Mouse (Mus musculus): ENCODE measurements around the gene Eps15.

GRCm38 (mm10) chr4:109434256-109434655, 154.2 kb downstream of the Eps15 start:
- TF ChIP-seq CTCF (IDR thresholded peaks at IDR 0.05; ENCODE audit: low read depth) = no peak
- TF ChIP-seq EP300 (IDR thresholded peaks at IDR 0.05; ENCODE audit: low read depth) = no peak

All from liver, postnatal 0 days (tissue).